Mouse (Mus musculus): Measurements from ENCODE around the gene Nmd3. TPM values are rescaled to one million over a fixed set of nuclear protein-coding genes. Genes with fewer than 3 reads are reported as not detected.

Nmd3 gene
- 10 to 100 TPM; 54.4 to 55.8 TPM for total RNA-seq (2021)

GRCm38 (mm10) chr3:69721814-69722186 lies at the start of gene Nmd3:
Gene Nmd3 (plus strand): TSS chr3:69721985.
- peak; percentile 92 to 95 for DNase-seq
- intact Hi-C loops (cut with DNase I): loop anchor here (5.0 kb wide), 2 partner anchors 124 to 594 kb away; partner anchors contain the start of genes B3galnt1 and Kpna4

GRCm38 (mm10) chr3:69673351-69673750 lies 48.4 kb upstream of the Nmd3 start:
- no peak for DNase-seq
- intact Hi-C loops (cut with DNase I): no loop called here

DNA sequence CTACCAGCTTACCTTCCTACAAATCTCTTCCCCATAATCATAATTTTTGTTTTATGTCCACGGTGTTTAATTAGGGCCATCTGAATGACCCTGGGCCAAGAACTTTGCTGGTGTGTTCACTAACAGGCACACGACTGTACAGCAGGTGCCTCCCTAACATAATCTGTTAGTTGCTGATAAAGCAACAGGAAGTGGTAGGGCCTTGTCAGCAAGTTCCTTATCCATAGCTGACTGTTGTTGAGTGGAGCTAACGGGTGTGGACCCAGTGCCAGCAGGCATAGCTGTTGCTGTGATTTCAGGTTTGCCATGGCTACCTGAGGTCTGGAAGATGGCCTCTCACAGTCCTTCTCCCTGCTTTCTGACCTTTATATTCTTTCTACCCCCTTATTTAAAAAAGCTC lies 47.6 kb upstream of the Nmd3 start:
- intact Hi-C loops (cut with DNase I): no loop called here
- no peak for DNase-seq

- no peak for DNase-seq
- intact Hi-C loops (cut with DNase I): no loop called here
These were observed 32.0 kb upstream of the Nmd3 start for GRCm38 (mm10) chr3:69689791-69690190.

DNA sequence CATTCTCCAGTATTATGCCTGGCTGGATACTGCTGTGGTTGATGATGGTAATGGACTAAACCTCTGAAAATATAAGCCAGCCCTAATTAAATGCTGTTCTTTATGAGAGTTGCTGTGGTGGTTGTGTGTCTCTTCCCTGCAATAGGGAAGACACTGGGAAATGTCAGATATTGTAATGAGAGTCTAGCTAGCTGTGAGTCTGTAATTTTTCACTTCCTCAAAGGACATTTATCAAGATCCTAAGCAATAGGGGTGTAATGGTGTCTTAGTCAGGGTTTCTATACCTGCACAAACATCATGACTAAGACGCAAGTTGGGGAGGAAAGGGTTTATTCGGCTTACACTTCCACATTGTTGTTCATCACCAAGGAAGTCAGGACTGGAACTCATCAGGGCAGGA lies 30.8 kb upstream of the Nmd3 start:
- intact Hi-C loops (cut with DNase I): no loop called here

GRCm38 (mm10) chr3:69699851-69700500 lies 21.8 kb upstream of the Nmd3 start:
- intact Hi-C loops (cut with DNase I): loop anchor here (5.0 kb wide), 3 partner anchors 218 to 463 kb away; no protein-coding TSS in a partner anchor
- peak in 1 of 2 experiments; percentile 6 for DNase-seq

More for the DNA sequence above, 30.8 kb upstream of the Nmd3 start:
- no peak for DNase-seq

- peak; percentile 5 to 26 for DNase-seq
- intact Hi-C loops (cut with DNase I): loop anchor here (2.0 to 5.0 kb wide), 4 partner anchors 103 to 465 kb away; partner anchors contain the start of gene B3galnt1
These were observed 19.9 kb upstream of the Nmd3 start for GRCm38 (mm10) chr3:69701905-69702304.

- DNase-seq: no peak
- intact Hi-C loops (cut with DNase I): loop anchor here (2.0 to 5.0 kb wide), 4 partner anchors 104 to 465 kb away; partner anchors contain the start of gene B3galnt1
These were observed 19.4 kb upstream of the Nmd3 start for GRCm38 (mm10) chr3:69702421-69702820.

- DNase-seq: no peak
- intact Hi-C loops (cut with DNase I): no loop called here
These were observed 12.5 kb upstream of the Nmd3 start for GRCm38 (mm10) chr3:69709043-69709929.

DNA sequence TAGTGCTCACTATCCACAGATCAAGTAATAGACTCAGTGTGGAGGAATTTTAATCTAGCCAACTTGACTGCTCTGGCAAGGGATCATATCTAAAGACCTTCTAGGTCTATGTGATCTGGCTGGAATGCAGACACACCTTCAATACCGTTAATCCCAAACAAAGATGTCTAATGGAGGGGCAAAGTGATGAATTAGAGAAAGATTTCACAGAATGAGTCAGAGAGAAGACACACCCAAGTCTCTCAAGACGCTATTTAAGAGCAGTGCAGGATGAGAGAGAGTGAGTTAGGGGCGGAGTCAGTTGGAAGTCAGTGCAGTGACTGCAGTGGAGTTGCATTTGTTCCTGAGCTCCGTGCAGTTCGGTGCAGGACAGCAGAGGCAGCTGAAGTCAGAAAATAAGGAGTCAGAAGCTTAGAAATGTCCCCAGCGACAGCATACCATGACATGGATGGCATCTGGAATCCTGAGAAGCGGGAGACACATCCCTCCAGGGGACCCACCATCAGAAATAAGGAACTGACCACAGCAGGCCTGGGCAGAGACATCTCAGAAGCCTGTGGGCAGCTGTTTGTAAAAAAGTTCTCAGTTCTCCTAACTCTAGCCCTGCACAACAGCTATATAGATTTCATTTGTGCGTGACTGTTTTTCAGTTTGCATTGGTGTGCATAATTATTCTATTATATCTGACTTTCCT lies 9.7 kb upstream of the Nmd3 start:
- intact Hi-C loops (cut with DNase I): no loop called here

DNA sequence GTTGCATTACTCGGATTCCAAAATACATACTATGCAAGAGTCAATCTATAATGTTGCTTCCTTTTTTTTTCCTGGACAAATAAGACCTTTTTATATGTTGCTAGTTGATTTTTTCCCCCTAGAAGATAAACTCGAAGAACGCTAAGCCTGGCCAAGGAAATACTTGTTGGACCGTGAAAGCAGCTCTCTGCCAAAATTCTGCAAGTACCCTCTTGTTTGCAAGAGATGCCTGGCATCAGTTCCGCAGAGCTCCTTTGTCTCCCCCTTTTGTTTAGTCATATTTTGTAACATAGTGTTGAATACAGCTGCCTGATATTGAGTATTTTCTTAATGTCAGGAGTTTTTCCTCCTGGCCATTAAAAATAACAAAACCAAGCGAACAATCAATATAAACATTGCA lies 4.3 kb upstream of the Nmd3 start:
- intact Hi-C loops (cut with DNase I): no loop called here
- DNase-seq: no peak

More for the DNA sequence above, 9.7 kb upstream of the Nmd3 start:
- DNase-seq: no peak

- intact Hi-C loops (cut with DNase I): loop anchor here (5.0 kb wide), 2 partner anchors 125 to 595 kb away; partner anchors contain the start of genes B3galnt1 and Kpna4
- DNase-seq: peak; percentile 43 to 55
These were observed 542 bp downstream of the Nmd3 start for GRCm38 (mm10) chr3:69722187-69722867.

DNA sequence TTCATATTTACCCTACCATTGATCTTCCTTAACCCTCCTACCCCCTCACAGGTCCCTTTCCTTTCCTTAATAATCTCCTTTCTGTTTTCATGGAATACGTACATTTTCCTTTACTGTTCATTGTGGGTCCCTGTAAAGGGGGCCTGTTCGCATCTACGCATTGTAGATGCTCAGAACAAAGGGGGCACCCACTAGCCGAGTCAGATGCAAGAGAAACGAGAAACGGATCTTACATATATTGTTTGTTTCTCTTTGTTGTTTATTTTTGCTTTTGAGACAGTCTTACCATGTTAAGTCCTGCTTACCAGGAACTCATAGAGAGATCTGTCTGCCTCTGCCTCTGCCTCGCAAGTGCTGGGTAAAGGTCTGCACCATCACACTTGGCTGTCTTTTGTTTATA lies 1.4 kb downstream of the Nmd3 start:
- no peak for DNase-seq
- intact Hi-C loops (cut with DNase I): loop anchor here (5.0 kb wide), 2 partner anchors 126 to 596 kb away; partner anchors contain the start of genes B3galnt1 and Kpna4

GRCm38 (mm10) chr3:69730930-69731329 lies 9.1 kb downstream of the Nmd3 start:
- intact Hi-C loops (cut with DNase I): no loop called here

GRCm38 (mm10) chr3:69733939-69734338 lies 12.2 kb downstream of the Nmd3 start:
- DNase-seq: no peak
- intact Hi-C loops (cut with DNase I): no loop called here

More at GRCm38 (mm10) chr3:69730930-69731329, 9.1 kb downstream of the Nmd3 start:
- no peak for DNase-seq

DNA sequence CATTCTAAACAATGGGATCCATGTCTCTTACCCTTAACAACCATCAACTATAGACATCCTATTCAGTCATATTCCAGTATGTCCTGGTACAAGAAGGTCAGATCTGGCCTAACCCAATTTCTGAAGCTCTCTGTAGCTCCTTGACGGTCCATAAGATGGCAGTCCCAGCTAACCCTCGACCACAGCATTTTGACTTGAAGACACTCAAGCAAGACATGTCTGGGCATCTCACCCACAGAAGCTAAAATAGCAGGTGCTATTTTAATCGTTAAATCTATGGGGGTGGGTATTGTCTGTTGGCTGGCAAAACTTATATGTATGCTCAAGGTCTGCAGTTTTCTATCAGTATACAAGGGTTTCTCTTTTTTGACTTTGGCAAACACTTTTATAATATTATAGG lies 33.4 kb downstream of the Nmd3 start:
- intact Hi-C loops (cut with DNase I): no loop called here
- DNase-seq: no peak

- intact Hi-C loops (cut with DNase I): loop anchor here (2.0 kb wide), 2 partner anchors 143 to 153 kb away; no protein-coding TSS in a partner anchor
- no peak for DNase-seq
These were observed 34.2 kb downstream of the Nmd3 start for GRCm38 (mm10) chr3:69755968-69756367.

GRCm38 (mm10) chr3:69756499-69756898 lies 34.7 kb downstream of the Nmd3 start:
- intact Hi-C loops (cut with DNase I): loop anchor here (2.0 kb wide), 2 partner anchors 142 to 152 kb away; no protein-coding TSS in a partner anchor
- peak; percentile 64 to 79 for DNase-seq

DNA sequence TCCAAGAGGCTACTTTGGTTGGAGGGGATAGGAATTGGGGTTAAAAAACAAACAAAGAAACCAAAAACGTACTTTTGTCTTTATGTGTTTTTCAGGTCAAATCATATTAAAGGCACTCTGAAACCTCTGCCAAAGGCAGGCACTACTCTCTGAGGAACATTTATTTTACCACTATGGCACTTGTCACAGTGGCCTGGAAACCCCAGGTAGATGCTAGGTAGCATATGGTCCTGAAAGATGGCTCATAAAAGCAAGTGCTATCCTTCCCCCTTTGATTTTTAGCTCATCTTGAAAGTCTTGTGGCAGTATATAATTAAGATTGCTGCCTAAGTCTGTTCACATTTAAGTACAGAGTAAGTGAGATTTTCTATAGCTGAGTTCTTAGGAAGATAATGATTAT lies 35.7 kb downstream of the Nmd3 start:
- intact Hi-C loops (cut with DNase I): loop anchor here (2.0 kb wide), 2 partner anchors 141 to 151 kb away; no protein-coding TSS in a partner anchor
- no peak for DNase-seq

DNA sequence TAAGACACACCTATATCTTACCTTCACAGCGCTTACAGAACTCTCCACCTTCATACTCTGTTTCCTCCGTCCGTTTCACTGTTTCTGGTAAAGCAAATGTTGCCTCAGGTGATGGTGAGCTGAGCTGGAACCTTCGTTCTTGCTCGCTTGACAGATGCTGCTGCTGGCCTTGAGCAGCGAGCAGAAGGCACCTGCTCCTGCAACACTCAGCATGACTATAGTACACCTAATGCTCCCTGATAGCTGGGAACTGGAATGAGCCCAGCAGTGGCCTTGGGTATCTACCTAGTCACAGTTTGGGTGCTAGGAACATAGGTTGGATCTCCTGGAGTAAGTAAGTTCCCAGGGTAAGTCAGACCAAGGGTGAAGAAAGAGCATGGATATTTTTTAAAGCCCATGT lies 38.3 kb downstream of the Nmd3 start:
- no peak for DNase-seq
- intact Hi-C loops (cut with DNase I): no loop called here

Measured in heart, postnatal 10 days (tissue).